Mouse (Mus musculus) ES-E14 (cell line): ENCODE measurements at regions not wholly inside any gene's neighbourhood (a gene's known extent, or its start where the extent isn't known, plus 50 kb on each side); places are given as distances from the start of the nearest gene placed in this dataset.

ENCODE experiments used
- DNase-seq: peaks from one replicate; pipeline ENCODE4 v3.0.0-alpha.2; 2013; ENCODE audit warnings: low read depth, low spot score
- H3K27ac ChIP-seq: 2 replicates; pipeline ENCODE4 v1.5.1; 2012; ENCODE audit warnings: low read depth, mild to moderate bottlenecking, low read length, moderate library complexity, mixed read lengths; ENCODE audit not compliant: poor library complexity, insufficient read depth, severe bottlenecking
- H3K36me3 ChIP-seq: 2 replicates; pipeline ENCODE4 v1.6.1; 2012; ENCODE audit warnings: mild to moderate bottlenecking, low read length, moderate library complexity, mixed read lengths; ENCODE audit not compliant: control insufficient read depth, poor library complexity, insufficient read depth, severe bottlenecking
- H3K4me1 ChIP-seq, 2 experiments: fragments of 150-350 bp in 1 of 2; sonication (generic) in 1 of 2; 2 replicates each; pipeline ENCODE4 v1.6.1; 2012; ENCODE audit warnings: low read length in 2 of 2, mild to moderate bottlenecking in 1 of 2, mixed read lengths in 1 of 2; ENCODE audit not compliant: control insufficient read depth in 2 of 2, insufficient read depth in 2 of 2, poor library complexity in 1 of 2
- H3K4me3 ChIP-seq, 2 experiments: fragments of 150-350 bp in 1 of 2; sonication (generic) in 1 of 2; 2 replicates each; pipeline ENCODE4 v1.5.1; 2012; ENCODE audit warnings: low read length in 2 of 2, low read depth in 1 of 2, mild to moderate bottlenecking in 1 of 2, mixed read lengths in 1 of 2; ENCODE audit not compliant: insufficient read depth in 1 of 2, poor library complexity in 1 of 2, severe bottlenecking in 1 of 2
- H3K9ac ChIP-seq: 2 replicates; pipeline ENCODE4 v1.6.1; 2012; ENCODE audit warnings: low read depth, mild to moderate bottlenecking, low read length, mixed read lengths; ENCODE audit not compliant: poor library complexity, insufficient read depth, severe bottlenecking
- H3K9me3 ChIP-seq: fragments of 150-350 bp; sonication (generic); 2 replicates; pipeline ENCODE4 v1.6.1; 2012; ENCODE audit warnings: low read depth, mild to moderate bottlenecking, low read length; ENCODE audit not compliant: control insufficient read depth, insufficient read depth
- CHD2 ChIP-seq: IDR thresholded peaks from 2 replicates; pipeline ENCODE4 v1.6.1; 2014; ENCODE audit warnings: mild to moderate bottlenecking, low read depth, low read length, inconsistent platforms
- HCFC1 ChIP-seq: IDR thresholded peaks from 2 replicates; pipeline ENCODE4 v1.6.1; 2012; ENCODE audit warnings: low read length, inconsistent platforms, borderline replicate concordance; ENCODE audit not compliant: insufficient read depth
- MAFK ChIP-seq: IDR thresholded peaks from 2 replicates; pipeline ENCODE4 v1.6.1; 2014; ENCODE audit warnings: mild to moderate bottlenecking, low read depth, low read length, inconsistent platforms; ENCODE audit not compliant: insufficient read depth
- ZC3H11A ChIP-seq: IDR thresholded peaks from 2 replicates; pipeline ENCODE4 v1.6.1; 2012; ENCODE audit warnings: low read depth, mild to moderate bottlenecking, inconsistent platforms, low read length, borderline replicate concordance
- ZNF384 ChIP-seq: IDR thresholded peaks from 2 replicates; pipeline ENCODE4 v1.6.1; 2012; ENCODE audit warnings: low read depth, low read length, inconsistent platforms
- in situ Hi-C, 2 experiments: fragments of 600-800 bp; cut with MboI; formaldehyde crosslinking; loops; one replicate each; pipeline ENCODE4 v1.15.1; 2025; ENCODE audit warnings: low sequenced_read_pairs in 2 of 2, inconsistent platforms in 1 of 2; ENCODE audit not compliant: unreplicated experiment in 2 of 2

DNA sequence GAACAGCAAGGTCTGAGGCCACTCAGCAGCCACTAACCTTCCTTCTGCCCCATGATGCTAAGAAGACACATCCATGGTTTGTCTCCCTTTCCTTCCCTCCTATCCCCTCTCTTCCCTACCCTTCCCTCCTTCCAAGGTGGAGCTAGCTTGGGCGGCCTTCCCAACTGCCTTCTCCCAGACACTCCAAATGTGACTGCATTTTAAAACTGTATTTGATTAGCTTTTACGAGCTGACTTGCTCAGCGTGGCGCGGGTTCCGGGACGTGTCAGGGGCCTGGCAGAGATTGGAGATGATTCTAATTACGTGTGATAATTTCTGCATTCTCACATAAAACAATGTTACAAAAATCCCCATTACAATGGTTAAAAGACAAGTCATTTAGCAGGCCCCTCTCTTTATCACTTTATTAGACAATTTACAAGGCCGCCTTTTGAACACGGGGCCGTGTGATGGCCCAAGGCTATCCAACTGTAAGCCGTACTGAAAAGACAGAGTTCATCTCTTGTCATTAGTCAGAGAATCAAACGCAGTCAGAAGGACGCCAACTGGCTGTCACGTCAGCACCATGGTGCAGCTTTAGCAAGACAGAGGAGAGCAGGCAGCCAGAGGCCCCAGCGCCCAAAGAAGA lies 108.2 kb downstream of the Cryba4 start:
- no peaks in the 10 kb centered on the region for H3K9me3 ChIP-seq
- TF ChIP-seq MAFK, result no peak
- TF ChIP-seq CHD2, result no peak
- TF ChIP-seq ZNF384, result no peak
- TF ChIP-seq ZC3H11A, result no peak
- TF ChIP-seq HCFC1, result no peak
- no peaks in the 10 kb centered on the region for H3K4me1 ChIP-seq
- no peaks in the 10 kb centered on the region for H3K36me3 ChIP-seq
- no peak overlapping the region for H3K27ac ChIP-seq
- in situ Hi-C loops, result no loop called here
- H3K9ac ChIP-seq, result no peak overlapping the region
- H3K4me3 ChIP-seq, result no peak overlapping the region
- DNase-seq, result no peak

DNA sequence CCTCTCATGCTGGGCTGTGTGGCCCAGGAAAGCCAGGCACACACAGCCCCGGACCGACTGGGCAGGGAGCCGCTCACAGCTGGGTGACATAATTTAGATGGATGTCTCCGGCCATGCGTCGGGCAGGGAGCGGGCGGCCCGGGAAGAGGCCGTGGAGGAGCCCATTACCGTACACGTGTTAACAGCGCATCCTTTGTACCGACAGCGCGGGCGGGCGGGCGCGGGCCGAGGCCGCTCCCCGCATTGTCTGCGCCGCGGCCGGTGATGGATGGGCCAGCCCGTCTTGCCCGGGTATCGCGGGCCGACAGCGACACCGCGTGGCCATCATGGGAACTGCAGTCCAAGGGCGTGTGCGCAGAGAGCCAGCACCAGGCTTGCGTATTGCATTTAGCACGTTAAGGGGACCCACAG lies 98.6 kb downstream of the Cryba4 start:
- peak; percentile 41 for DNase-seq
- H3K36me3 ChIP-seq, result no peaks in the 10 kb centered on the region
- TF ChIP-seq HCFC1, result no peak
- TF ChIP-seq ZC3H11A, result peak; percentile 86
- TF ChIP-seq MAFK, result no peak
- no peak for TF ChIP-seq ZNF384
- H3K4me1 ChIP-seq, result peaks cover 0 to 7% of the 10 kb centered on the region in 2 experiments; a peak in 1 of 4 replicates
- no peaks in the 10 kb centered on the region for H3K9me3 ChIP-seq
- H3K27ac ChIP-seq, result no peak overlapping the region
- peak overlapping the region; percentile 57 to 64; a peak in 3 of 4 replicates for H3K4me3 ChIP-seq
- in situ Hi-C loops, result no loop called here
- peak overlapping the region; percentile 74 for H3K9ac ChIP-seq

DNA sequence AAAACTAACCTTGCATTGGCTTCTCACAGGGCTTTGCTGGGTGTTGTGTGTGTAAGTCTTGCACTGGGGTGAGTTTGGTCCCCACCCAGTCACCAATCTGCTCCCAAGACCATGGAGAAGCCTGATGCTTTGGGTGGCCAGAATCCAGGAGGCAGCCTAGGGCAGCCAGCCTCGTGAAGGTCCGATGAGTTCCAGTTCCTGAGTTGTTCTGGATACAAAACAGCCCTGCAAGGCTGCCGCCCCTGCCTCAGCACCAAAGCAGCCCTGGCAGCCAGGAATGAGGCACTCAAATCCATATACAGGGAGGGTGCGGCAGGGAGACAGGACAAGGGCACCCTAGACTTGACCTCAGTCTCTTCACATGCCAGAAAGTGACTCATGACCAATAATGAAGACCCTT lies 97.7 kb downstream of the Cryba4 start:
- H3K4me1 ChIP-seq, result peaks cover 0 to 7% of the 10 kb centered on the region in 2 experiments; a peak in 1 of 4 replicates
- no peak overlapping the region for H3K4me3 ChIP-seq
- no peaks in the 10 kb centered on the region for H3K9me3 ChIP-seq
- in situ Hi-C loops, result no loop called here
- no peak for DNase-seq
- TF ChIP-seq HCFC1 (no peak), MAFK (no peak), ZC3H11A (no peak), CHD2 (no peak), ZNF384 (no peak)
- H3K36me3 ChIP-seq, result no peaks in the 10 kb centered on the region
- H3K9ac ChIP-seq, result no peak overlapping the region
- H3K27ac ChIP-seq, result no peak overlapping the region

DNA sequence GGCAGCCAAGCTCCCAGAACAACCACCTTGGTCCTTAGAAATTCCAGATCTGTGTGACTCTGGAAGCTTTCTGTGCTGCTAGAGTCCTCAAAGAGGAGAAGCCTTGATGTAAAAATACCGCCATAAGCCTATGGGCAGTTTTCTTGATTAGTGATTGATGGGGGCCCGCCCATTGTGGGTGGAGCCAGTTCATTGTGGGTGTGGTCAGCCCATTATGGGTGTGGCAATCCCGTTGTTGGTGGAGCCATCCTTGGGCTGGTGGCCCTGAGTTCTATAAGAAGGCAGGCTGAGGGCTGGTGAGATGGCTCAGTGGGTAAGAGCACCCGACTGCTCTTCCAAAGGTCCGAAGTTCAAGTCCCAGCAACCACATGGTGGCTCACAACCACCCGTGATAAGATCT lies 97.3 kb downstream of the Cryba4 start:
- no peak overlapping the region for H3K27ac ChIP-seq
- no peak for TF ChIP-seq MAFK
- TF ChIP-seq ZC3H11A, result no peak
- no peak for TF ChIP-seq CHD2
- no peak for TF ChIP-seq ZNF384
- TF ChIP-seq HCFC1, result no peak
- no peaks in the 10 kb centered on the region for H3K9me3 ChIP-seq
- no peaks in the 10 kb centered on the region for H3K36me3 ChIP-seq
- H3K4me1 ChIP-seq, result peaks cover 0 to 7% of the 10 kb centered on the region in 2 experiments; a peak in 1 of 4 replicates
- DNase-seq, result peak; percentile 48
- in situ Hi-C loops, result no loop called here
- H3K9ac ChIP-seq, result no peak overlapping the region
- no peak overlapping the region for H3K4me3 ChIP-seq

DNA sequence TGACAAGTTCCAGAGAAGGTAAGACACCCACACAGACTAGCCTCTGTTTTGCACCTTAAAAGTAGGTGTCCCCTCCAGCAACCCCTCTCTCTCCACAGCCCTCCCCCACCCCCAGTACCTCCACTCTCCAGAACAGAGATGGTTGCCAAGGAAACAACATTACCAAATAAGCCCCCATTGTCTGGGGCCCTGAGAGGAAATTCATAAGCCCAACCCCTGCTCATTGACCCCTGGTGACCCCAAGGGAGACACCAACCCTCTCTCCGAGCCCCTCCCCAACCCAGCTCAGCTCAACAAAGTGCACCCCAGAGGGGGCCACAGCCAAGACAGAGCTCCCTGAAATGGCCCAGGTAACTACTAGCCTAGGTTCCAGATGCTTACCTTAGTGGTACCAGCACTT lies 96.3 kb downstream of the Cryba4 start:
- in situ Hi-C loops, result no loop called here
- Histone ChIP-seq H3K36me3 (no peaks in the 10 kb centered on the region), H3K27ac (no peak overlapping the region), H3K9me3 (no peaks in the 10 kb centered on the region), H3K4me3 (no peak overlapping the region), H3K9ac (no peak overlapping the region), H3K4me1 (peaks cover 0 to 7% of the 10 kb centered on the region in 2 experiments; a peak in 1 of 4 replicates)
- DNase-seq, result no peak
- TF ChIP-seq HCFC1, result no peak
- TF ChIP-seq ZNF384, result no peak
- no peak for TF ChIP-seq ZC3H11A
- no peak for TF ChIP-seq CHD2
- no peak for TF ChIP-seq MAFK
